Mouse (Mus musculus): ENCODE measurements around the gene Krtcap3. TPM values are rescaled to one million over a fixed set of nuclear protein-coding genes. Genes with fewer than 3 reads are reported as not detected.
"Not testable (repeated sequence)": the region's sequence is repeated elsewhere in the genome, so short reads cannot be mapped to it uniquely, and the experiment has no call there.

The Krtcap3 gene
- polyA plus RNA-seq (2015; fragmentation: Nextera tagmentation; extraction: Ambion mirVana): 3.0 and 7.0 TPM in 2 replicates

- 20% methylated on average over 47 of the region's 47 CpGs for WGBS
- H3K27me3 ChIP-seq: no peaks in the 10 kb centered on the region
Observed at GRCm38 (mm10) chr5:31251541-31252101, at the start of gene Krtcap3. Krtcap3 (plus strand) TSS chr5:31251691.

GRCm38 (mm10) chr5:31201742-31202590, 49.5 kb upstream of the Krtcap3 start, which contains the start of gene Zfp513:
Zfp513 (minus strand) TSS chr5:31202303.
- Histone ChIP-seq H3K36me3 (peaks cover 74% of the 10 kb centered on the region), H3K9ac (peak within 1 kb of the TSS; percentile 82), H3K4me3 (peak within 1 kb of the TSS; percentile 74), H3K4me1 (replicated peaks) (peaks cover 25% of the 10 kb centered on the region), H3K27ac (peak within 1 kb of the TSS; percentile 78), H3K9me3 (replicated peaks) (no peaks in the 10 kb centered on the region; the same call in 1 of the 2 replicates), H3K27me3 (no peaks in the 10 kb centered on the region), H3K4me2 (peak within 1 kb of the TSS; percentile 77)
- ATAC-seq (replicated peaks; ENCODE audit: insufficient number of reproducible peaks, insufficient read depth, low FRiP score, low read depth): peak; percentile 97
- WGBS: under 1% methylated on average over 53 of the region's 53 CpGs

More at GRCm38 (mm10) chr5:31251541-31252101, at the start of gene Krtcap3:
- Histone ChIP-seq H3K27ac (no peak within 1 kb of the TSS), H3K9me3 (replicated peaks) (no peaks in the 10 kb centered on the region), H3K4me3 (peak within 1 kb of the TSS; percentile 38), H3K4me2 (peak within 1 kb of the TSS; percentile 65), H3K4me1 (replicated peaks) (peaks cover 31% of the 10 kb centered on the region), H3K36me3 (peaks cover 43% of the 10 kb centered on the region), H3K9ac (peak within 1 kb of the TSS; percentile 42; the same call in 1 of the 2 replicates)
- peak; percentile 73 for ATAC-seq (replicated peaks; ENCODE audit: insufficient number of reproducible peaks, insufficient read depth, low FRiP score, low read depth)

GRCm38 (mm10) chr5:31202933-31203332, 48.6 kb upstream of the Krtcap3 start:
- Histone ChIP-seq H3K4me3 (peak overlapping the region; percentile 74), H3K9ac (no peak overlapping the region), H3K9me3 (replicated peaks) (no peaks in the 10 kb centered on the region; the same call in 1 of the 2 replicates), H3K36me3 (peaks cover 74% of the 10 kb centered on the region), H3K4me1 (replicated peaks) (peaks cover 25% of the 10 kb centered on the region), H3K27me3 (no peaks in the 10 kb centered on the region), H3K4me2 (peak overlapping the region; percentile 77), H3K27ac (peak overlapping the region; percentile 78)
- ATAC-seq (replicated peaks; ENCODE audit: insufficient number of reproducible peaks, insufficient read depth, low FRiP score, low read depth): no peak
- 85% methylated on average over 7 of the region's 7 CpGs for WGBS

GRCm38 (mm10) chr5:31203866-31204265, 47.6 kb upstream of the Krtcap3 start:
- no peaks in the 10 kb centered on the region for H3K27me3 ChIP-seq
- ATAC-seq (replicated peaks; ENCODE audit: insufficient number of reproducible peaks, insufficient read depth, low FRiP score, low read depth): no peak
- no peak overlapping the region for H3K27ac ChIP-seq
- H3K4me3 ChIP-seq: no peak overlapping the region
- peaks cover 25% of the 10 kb centered on the region for H3K4me1 ChIP-seq (replicated peaks)
- H3K9me3 ChIP-seq (replicated peaks): no peaks in the 10 kb centered on the region; the same call in 1 of the 2 replicates
- 81% methylated on average over 2 of the region's 2 CpGs for WGBS
- no peak overlapping the region for H3K4me2 ChIP-seq
- H3K36me3 ChIP-seq: peaks cover 71% of the 10 kb centered on the region
- no peak overlapping the region for H3K9ac ChIP-seq

GRCm38 (mm10) chr5:31204421-31204820, 47.1 kb upstream of the Krtcap3 start:
- peaks cover 65% of the 10 kb centered on the region for H3K36me3 ChIP-seq
- 90% methylated on average over 6 of the region's 6 CpGs for WGBS

GRCm38 (mm10) chr5:31216554-31216953, 34.9 kb upstream of the Krtcap3 start:
- H3K4me3 ChIP-seq; ATAC-seq (replicated peaks; ENCODE audit: insufficient number of reproducible peaks, insufficient read depth, low FRiP score, low read depth): not testable (repeated sequence)
- 89% methylated on average over 6 of the region's 6 CpGs for WGBS

More at GRCm38 (mm10) chr5:31204421-31204820, 47.1 kb upstream of the Krtcap3 start:
- Histone ChIP-seq H3K9ac (no peak overlapping the region), H3K27ac (no peak overlapping the region), H3K4me3 (no peak overlapping the region), H3K27me3 (no peaks in the 10 kb centered on the region), H3K4me1 (replicated peaks) (peaks cover 25% of the 10 kb centered on the region), H3K4me2 (no peak overlapping the region), H3K9me3 (replicated peaks) (no peaks in the 10 kb centered on the region; the same call in 1 of the 2 replicates)
- no peak for ATAC-seq (replicated peaks; ENCODE audit: insufficient number of reproducible peaks, insufficient read depth, low FRiP score, low read depth)

GRCm38 (mm10) chr5:31218294-31218693, 33.2 kb upstream of the Krtcap3 start:
- no peaks in the 10 kb centered on the region for H3K36me3 ChIP-seq
- no peaks in the 10 kb centered on the region for H3K27me3 ChIP-seq
- H3K9me3 ChIP-seq (replicated peaks): no peaks in the 10 kb centered on the region
- no peak overlapping the region for H3K9ac ChIP-seq
- 43% methylated on average over 7 of the region's 7 CpGs for WGBS
- H3K4me3 ChIP-seq: no peak overlapping the region
- H3K4me2 ChIP-seq: no peak overlapping the region
- no peak overlapping the region for H3K27ac ChIP-seq
- no peak for ATAC-seq (replicated peaks; ENCODE audit: insufficient number of reproducible peaks, insufficient read depth, low FRiP score, low read depth)
- peaks cover 17% of the 10 kb centered on the region for H3K4me1 ChIP-seq (replicated peaks)

More at GRCm38 (mm10) chr5:31216554-31216953, 34.9 kb upstream of the Krtcap3 start:
- not testable (repeated sequence) for H3K9me3 ChIP-seq (replicated peaks); H3K9ac ChIP-seq; H3K27me3 ChIP-seq; H3K36me3 ChIP-seq; H3K4me2 ChIP-seq; H3K27ac ChIP-seq
- H3K4me1 ChIP-seq (replicated peaks): peaks cover 17% of the 10 kb centered on the region

GRCm38 (mm10) chr5:31219070-31219469, 32.4 kb upstream of the Krtcap3 start:
- no peak overlapping the region for H3K27ac ChIP-seq
- H3K27me3 ChIP-seq: no peaks in the 10 kb centered on the region
- H3K9ac ChIP-seq: no peak overlapping the region; the same call in 1 of the 2 replicates
- H3K4me3 ChIP-seq: peak overlapping the region; percentile 97
- no peaks in the 10 kb centered on the region for H3K9me3 ChIP-seq (replicated peaks)
- peaks cover 17% of the 10 kb centered on the region for H3K4me1 ChIP-seq (replicated peaks)
- no peak for ATAC-seq (replicated peaks; ENCODE audit: insufficient number of reproducible peaks, insufficient read depth, low FRiP score, low read depth)
- 3% methylated on average over 2 of the region's 2 CpGs for WGBS
- peak overlapping the region; percentile 80 for H3K4me2 ChIP-seq
- H3K36me3 ChIP-seq: no peaks in the 10 kb centered on the region

- peak overlapping the region; percentile 93 for H3K27ac ChIP-seq
- H3K9me3 ChIP-seq (replicated peaks): no peaks in the 10 kb centered on the region
- WGBS: 1% methylated on average over 11 of the region's 11 CpGs
- peak overlapping the region; percentile 80 for H3K4me2 ChIP-seq
- peak overlapping the region; percentile 96 for H3K9ac ChIP-seq
- H3K4me1 ChIP-seq (replicated peaks): peaks cover 17% of the 10 kb centered on the region
- no peaks in the 10 kb centered on the region for H3K27me3 ChIP-seq
- H3K4me3 ChIP-seq: peak overlapping the region; percentile 97
- ATAC-seq (replicated peaks; ENCODE audit: insufficient number of reproducible peaks, insufficient read depth, low FRiP score, low read depth): no peak
- H3K36me3 ChIP-seq: no peaks in the 10 kb centered on the region
Observed at GRCm38 (mm10) chr5:31219474-31219873, 32.0 kb upstream of the Krtcap3 start.

- under 1% methylated on average over 40 of the region's 40 CpGs for WGBS
- Histone ChIP-seq H3K4me2 (peak overlapping the region; percentile 80), H3K36me3 (no peaks in the 10 kb centered on the region), H3K27ac (peak overlapping the region; percentile 93), H3K9ac (peak overlapping the region; percentile 96), H3K27me3 (no peaks in the 10 kb centered on the region), H3K4me1 (replicated peaks) (peaks cover 17% of the 10 kb centered on the region), H3K4me3 (peak overlapping the region; percentile 97), H3K9me3 (replicated peaks) (no peaks in the 10 kb centered on the region)
- peak; percentile 58 for ATAC-seq (replicated peaks; ENCODE audit: insufficient number of reproducible peaks, insufficient read depth, low FRiP score, low read depth)
Observed at GRCm38 (mm10) chr5:31219911-31220447, 31.5 kb upstream of the Krtcap3 start.
